Mouse (Mus musculus): ENCODE measurements around the gene Nmb. TPM values are rescaled to one million over a fixed set of nuclear protein-coding genes. Genes with fewer than 3 reads are reported as not detected.

The Nmb gene
- total RNA-seq, 2 experiments from 2014 or later, result 3.1 to 8.6 TPM

GRCm38 (mm10) chr7:80900944-80901501 is 3.9 kb downstream of the Nmb start, which contains the start of gene Wdr73:
Gene Wdr73, minus strand, starts transcription at chr7:80901269.
- ATAC-seq (replicated peaks; ENCODE audit: poor library complexity), result peak; percentile 93

GRCm38 (mm10) chr7:80897721-80898120 is 7.2 kb downstream of the Nmb start:
- ATAC-seq (replicated peaks; ENCODE audit: poor library complexity), result no peak

- ATAC-seq (replicated peaks; ENCODE audit: poor library complexity), result no peak
These were observed 7.7 kb downstream of the Nmb start for GRCm38 (mm10) chr7:80897134-80897533.

GRCm38 (mm10) chr7:80894815-80895519 is 9.9 kb downstream of the Nmb start:
- ATAC-seq (replicated peaks; ENCODE audit: poor library complexity), result no peak

GRCm38 (mm10) chr7:80894196-80894595 is 10.7 kb downstream of the Nmb start:
- no peak for ATAC-seq (replicated peaks; ENCODE audit: poor library complexity)

- ATAC-seq (replicated peaks; ENCODE audit: poor library complexity), result no peak
These were observed 11.1 kb downstream of the Nmb start for GRCm38 (mm10) chr7:80893753-80894129.

- ATAC-seq (replicated peaks; ENCODE audit: poor library complexity), result no peak
These were observed 11.7 kb downstream of the Nmb start for GRCm38 (mm10) chr7:80893086-80893752.

GRCm38 (mm10) chr7:80889841-80890241 is 15.0 kb downstream of the Nmb start:
- ATAC-seq (replicated peaks; ENCODE audit: poor library complexity), result peak; percentile 66

- peak; percentile 61 for ATAC-seq (replicated peaks; ENCODE audit: poor library complexity)
These were observed 15.8 kb downstream of the Nmb start for GRCm38 (mm10) chr7:80889021-80889511.

- ATAC-seq (replicated peaks; ENCODE audit: poor library complexity), result no peak
These were observed 16.3 kb downstream of the Nmb start for GRCm38 (mm10) chr7:80888595-80888994.

GRCm38 (mm10) chr7:80885666-80886065 is 19.2 kb downstream of the Nmb start:
- ATAC-seq (replicated peaks; ENCODE audit: poor library complexity), result no peak

- ATAC-seq (replicated peaks; ENCODE audit: poor library complexity), result peak; percentile 97
These were observed 21.9 kb downstream of the Nmb start for GRCm38 (mm10) chr7:80882830-80883505.

GRCm38 (mm10) chr7:80875727-80876126 is 29.1 kb downstream of the Nmb start:
- no peak for ATAC-seq (replicated peaks; ENCODE audit: poor library complexity)

GRCm38 (mm10) chr7:80873631-80874030 is 31.2 kb downstream of the Nmb start:
- no peak for ATAC-seq (replicated peaks; ENCODE audit: poor library complexity)

GRCm38 (mm10) chr7:80873038-80873437 is 31.8 kb downstream of the Nmb start:
- peak; percentile 83 for ATAC-seq (replicated peaks; ENCODE audit: poor library complexity)

GRCm38 (mm10) chr7:80868686-80869085 is 36.2 kb downstream of the Nmb start:
- ATAC-seq (replicated peaks; ENCODE audit: poor library complexity), result no peak

GRCm38 (mm10) chr7:80866514-80867147 is 38.2 kb downstream of the Nmb start:
- no peak for ATAC-seq (replicated peaks; ENCODE audit: poor library complexity)

GRCm38 (mm10) chr7:80865521-80865920 is 39.4 kb downstream of the Nmb start:
- no peak for ATAC-seq (replicated peaks; ENCODE audit: poor library complexity)

GRCm38 (mm10) chr7:80864831-80865230 is 40.0 kb downstream of the Nmb start:
- ATAC-seq (replicated peaks; ENCODE audit: poor library complexity), result peak; percentile 66

- no peak for ATAC-seq (replicated peaks; ENCODE audit: poor library complexity)
These were observed 40.7 kb downstream of the Nmb start for GRCm38 (mm10) chr7:80864151-80864550.

- ATAC-seq (replicated peaks; ENCODE audit: poor library complexity), result no peak
These were observed 41.4 kb downstream of the Nmb start for GRCm38 (mm10) chr7:80863520-80863919.

Data from megakaryocyte progenitor cell, adult 5-6 weeks (primary cell).